Mouse (Mus musculus) cortical plate, adult 2 months (tissue): Measurements from ENCODE around the gene Tomm20.

Experiments used
- CTCF ChIP-seq: fragments of 200-500 bp; IDR thresholded peaks from 2 replicates; pipeline ENCODE4 v1.5.1; 2011; ENCODE audit warnings: mild to moderate bottlenecking, control low read depth, low read length; ENCODE audit not compliant: insufficient read depth; ENCODE audit errors: extremely low read depth
- POLR2A ChIP-seq: fragments of 200-500 bp; IDR thresholded peaks from 2 replicates; pipeline ENCODE4 v1.6.1; 2011; ENCODE audit warnings: mild to moderate bottlenecking, low read length, control low read depth; ENCODE audit not compliant: insufficient read depth; ENCODE audit errors: extremely low read depth

- TF ChIP-seq CTCF (no peak), POLR2A (no peak)
Measured at GRCm38 (mm10) chr8:126909371-126909802, 36.3 kb downstream of the Tomm20 start.
